Mouse (Mus musculus) brain, adult 2 months (tissue): ENCODE data around the gene Olfr988.
"Not testable (repeated sequence)": the region's sequence is repeated elsewhere in the genome, so short reads cannot be mapped to it uniquely, and the experiment has no call there.

Experiments used
- DNase-seq: peaks from one replicate; pipeline ENCODE4 v3.0.0; 2011; ENCODE audit warnings: low read depth, low spot score

The Olfr988 gene

GRCm38 (mm10) chr2:85363127-85363526 lies at the start of gene Olfr988:
Olfr988 (minus strand) TSS chr2:85363227.
- DNase-seq, result not testable (repeated sequence)

- DNase-seq, result no peak
Observed at GRCm38 (mm10) chr2:85409369-85409768, 46.3 kb upstream of the Olfr988 start, which contains the start of gene Olfr992. Olfr992 (minus strand) TSS chr2:85409469.

GRCm38 (mm10) chr2:85339972-85340371 lies 23.1 kb downstream of the Olfr988 start:
- no peak for DNase-seq

GRCm38 (mm10) chr2:85339215-85339614 lies 23.8 kb downstream of the Olfr988 start, which contains the start of gene Olfr987:
Olfr987 (minus strand) TSS chr2:85339315.
- not testable (repeated sequence) for DNase-seq

GRCm38 (mm10) chr2:85319106-85319505 lies 43.9 kb downstream of the Olfr988 start:
- peak; percentile 22 for DNase-seq
